Mouse (Mus musculus): ENCODE data around the gene Alk. TPM values are rescaled to one million over a fixed set of nuclear protein-coding genes. Genes with fewer than 3 reads are reported as not detected.

The Alk gene
- polyA plus RNA-seq, 1 experiment: not detected

GRCm38 (mm10) chr17:72325941-72326340 lies 278.5 kb downstream of the Alk start:
- H3K27ac ChIP-seq (ENCODE audit: insufficient read depth, low read length): no peak overlapping the region
- H3K9ac ChIP-seq (ENCODE audit: low read depth, poor library complexity, severe bottlenecking): no peak overlapping the region
- TF ChIP-seq CTCF (IDR thresholded peaks at IDR 0.05; ENCODE audit: low read depth, low read length) (no peak), EP300 (IDR thresholded peaks at IDR 0.05; ENCODE audit: insufficient read depth, low read depth, low read length) (no peak), POLR2A (IDR thresholded peaks at IDR 0.05; ENCODE audit: insufficient read depth, low read length) (no peak)
- H3K4me1 ChIP-seq (ENCODE audit: control insufficient read depth, insufficient read depth, low read length): no peaks in the 10 kb centered on the region
- H3K36me3 ChIP-seq (ENCODE audit: control insufficient read depth, insufficient read depth, low read length, poor library complexity, severe bottlenecking): no peaks in the 10 kb centered on the region
- no peaks in the 10 kb centered on the region for H3K27me3 ChIP-seq (ENCODE audit: control insufficient read depth, insufficient read depth, low read length, poor library complexity, severe bottlenecking)
- H3K9me3 ChIP-seq (replicated peaks; ENCODE audit: control insufficient read depth, insufficient read depth, low read length, poor library complexity, severe bottlenecking): no peaks in the 10 kb centered on the region
- no peak overlapping the region for H3K4me3 ChIP-seq (ENCODE audit: low read depth, low read length)

DNA sequence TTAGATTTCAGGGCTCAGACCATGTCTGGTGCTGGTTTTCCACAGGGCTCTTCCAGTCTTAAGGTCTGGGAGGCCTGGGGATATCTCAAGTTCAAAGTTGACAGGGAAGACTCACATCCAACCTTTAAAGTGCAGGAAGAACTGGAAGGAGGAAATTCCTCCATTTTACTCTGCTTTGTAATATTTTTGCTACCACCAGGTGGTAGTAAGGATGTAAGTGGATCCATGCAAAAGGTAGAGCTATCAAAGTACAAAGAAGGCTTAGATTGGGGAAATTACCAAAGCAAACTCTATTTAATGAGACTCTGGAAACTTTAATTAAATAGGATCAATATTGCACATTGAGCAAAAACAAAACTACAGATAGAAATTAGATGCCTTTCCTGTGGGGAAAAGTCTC lies 284.9 kb downstream of the Alk start:
- no peak overlapping the region for H3K27ac ChIP-seq (ENCODE audit: insufficient read depth, low read length)
- no peaks in the 10 kb centered on the region for H3K36me3 ChIP-seq (ENCODE audit: control insufficient read depth, insufficient read depth, low read length, poor library complexity, severe bottlenecking)
- TF ChIP-seq EP300 (IDR thresholded peaks at IDR 0.05; ENCODE audit: insufficient read depth, low read depth, low read length) (no peak), POLR2A (IDR thresholded peaks at IDR 0.05; ENCODE audit: insufficient read depth, low read length) (no peak), CTCF (IDR thresholded peaks at IDR 0.05; ENCODE audit: low read depth, low read length) (no peak)
- no peaks in the 10 kb centered on the region for H3K27me3 ChIP-seq (ENCODE audit: control insufficient read depth, insufficient read depth, low read length, poor library complexity, severe bottlenecking)
- H3K9ac ChIP-seq (ENCODE audit: low read depth, poor library complexity, severe bottlenecking): no peak overlapping the region
- no peaks in the 10 kb centered on the region for H3K9me3 ChIP-seq (replicated peaks; ENCODE audit: control insufficient read depth, insufficient read depth, low read length, poor library complexity, severe bottlenecking)
- no peaks in the 10 kb centered on the region for H3K4me1 ChIP-seq (ENCODE audit: control insufficient read depth, insufficient read depth, low read length)
- no peak overlapping the region for H3K4me3 ChIP-seq (ENCODE audit: low read depth, low read length)

GRCm38 (mm10) chr17:72299651-72300050 lies 304.8 kb downstream of the Alk start:
- H3K9ac ChIP-seq (ENCODE audit: low read depth, poor library complexity, severe bottlenecking): no peak overlapping the region
- H3K27ac ChIP-seq (ENCODE audit: insufficient read depth, low read length): no peak overlapping the region
- H3K27me3 ChIP-seq (ENCODE audit: control insufficient read depth, insufficient read depth, low read length, poor library complexity, severe bottlenecking): no peaks in the 10 kb centered on the region
- no peak overlapping the region for H3K4me3 ChIP-seq (ENCODE audit: low read depth, low read length)
- no peaks in the 10 kb centered on the region for H3K4me1 ChIP-seq (ENCODE audit: control insufficient read depth, insufficient read depth, low read length)
- H3K9me3 ChIP-seq (replicated peaks; ENCODE audit: control insufficient read depth, insufficient read depth, low read length, poor library complexity, severe bottlenecking): no peaks in the 10 kb centered on the region
- TF ChIP-seq POLR2A (IDR thresholded peaks at IDR 0.05; ENCODE audit: insufficient read depth, low read length) (no peak), EP300 (IDR thresholded peaks at IDR 0.05; ENCODE audit: insufficient read depth, low read depth, low read length) (no peak), CTCF (IDR thresholded peaks at IDR 0.05; ENCODE audit: low read depth, low read length) (no peak)
- H3K36me3 ChIP-seq (ENCODE audit: control insufficient read depth, insufficient read depth, low read length, poor library complexity, severe bottlenecking): no peaks in the 10 kb centered on the region

- Histone ChIP-seq H3K4me3 (ENCODE audit: low read depth, low read length) (no peak overlapping the region), H3K36me3 (ENCODE audit: control insufficient read depth, insufficient read depth, low read length, poor library complexity, severe bottlenecking) (no peaks in the 10 kb centered on the region), H3K27ac (ENCODE audit: insufficient read depth, low read length) (no peak overlapping the region), H3K9me3 (replicated peaks; ENCODE audit: control insufficient read depth, insufficient read depth, low read length, poor library complexity, severe bottlenecking) (no peaks in the 10 kb centered on the region; the same call in 1 of the 2 replicates), H3K27me3 (ENCODE audit: control insufficient read depth, insufficient read depth, low read length, poor library complexity, severe bottlenecking) (no peaks in the 10 kb centered on the region), H3K4me1 (ENCODE audit: control insufficient read depth, insufficient read depth, low read length) (no peaks in the 10 kb centered on the region), H3K9ac (ENCODE audit: low read depth, poor library complexity, severe bottlenecking) (no peak overlapping the region)
- TF ChIP-seq CTCF (IDR thresholded peaks at IDR 0.05; ENCODE audit: low read depth, low read length): no peak
- TF ChIP-seq POLR2A (IDR thresholded peaks at IDR 0.05; ENCODE audit: insufficient read depth, low read length): no peak
- TF ChIP-seq EP300 (IDR thresholded peaks at IDR 0.05; ENCODE audit: insufficient read depth, low read depth, low read length): no peak
These were observed 308.1 kb downstream of the Alk start for GRCm38 (mm10) chr17:72296349-72296748.

GRCm38 (mm10) chr17:72293267-72293580 lies 311.2 kb downstream of the Alk start:
- no peak for TF ChIP-seq EP300 (IDR thresholded peaks at IDR 0.05; ENCODE audit: insufficient read depth, low read depth, low read length)
- no peak for TF ChIP-seq POLR2A (IDR thresholded peaks at IDR 0.05; ENCODE audit: insufficient read depth, low read length)
- TF ChIP-seq CTCF (IDR thresholded peaks at IDR 0.05; ENCODE audit: low read depth, low read length): no peak
- Histone ChIP-seq H3K4me1 (ENCODE audit: control insufficient read depth, insufficient read depth, low read length) (no peaks in the 10 kb centered on the region), H3K27me3 (ENCODE audit: control insufficient read depth, insufficient read depth, low read length, poor library complexity, severe bottlenecking) (no peaks in the 10 kb centered on the region), H3K9me3 (replicated peaks; ENCODE audit: control insufficient read depth, insufficient read depth, low read length, poor library complexity, severe bottlenecking) (no peaks in the 10 kb centered on the region; the same call in 1 of the 2 replicates), H3K9ac (ENCODE audit: low read depth, poor library complexity, severe bottlenecking) (no peak overlapping the region), H3K4me3 (ENCODE audit: low read depth, low read length) (no peak overlapping the region), H3K36me3 (ENCODE audit: control insufficient read depth, insufficient read depth, low read length, poor library complexity, severe bottlenecking) (no peaks in the 10 kb centered on the region), H3K27ac (ENCODE audit: insufficient read depth, low read length) (no peak overlapping the region)

- TF ChIP-seq EP300 (IDR thresholded peaks at IDR 0.05; ENCODE audit: insufficient read depth, low read depth, low read length) (no peak), CTCF (IDR thresholded peaks at IDR 0.05; ENCODE audit: low read depth, low read length) (no peak), POLR2A (IDR thresholded peaks at IDR 0.05; ENCODE audit: insufficient read depth, low read length) (no peak)
- H3K4me3 ChIP-seq (ENCODE audit: low read depth, low read length): no peak overlapping the region
- H3K27ac ChIP-seq (ENCODE audit: insufficient read depth, low read length): no peak overlapping the region
- H3K27me3 ChIP-seq (ENCODE audit: control insufficient read depth, insufficient read depth, low read length, poor library complexity, severe bottlenecking): no peaks in the 10 kb centered on the region
- no peaks in the 10 kb centered on the region; the same call in 1 of the 2 replicates for H3K9me3 ChIP-seq (replicated peaks; ENCODE audit: control insufficient read depth, insufficient read depth, low read length, poor library complexity, severe bottlenecking)
- H3K4me1 ChIP-seq (ENCODE audit: control insufficient read depth, insufficient read depth, low read length): no peaks in the 10 kb centered on the region
- no peak overlapping the region for H3K9ac ChIP-seq (ENCODE audit: low read depth, poor library complexity, severe bottlenecking)
- no peaks in the 10 kb centered on the region for H3K36me3 ChIP-seq (ENCODE audit: control insufficient read depth, insufficient read depth, low read length, poor library complexity, severe bottlenecking)
These were observed 311.8 kb downstream of the Alk start for GRCm38 (mm10) chr17:72292444-72293266.
